Mouse (Mus musculus) layer of hippocampus, postnatal 14 days (tissue): ENCODE results near the gene Lgals4. TPM values are rescaled to one million over a fixed set of nuclear protein-coding genes. Genes with fewer than 3 reads are reported as not detected.

Experiments
- DNase-seq, 2 experiments: peaks; one replicate each; pipeline ENCODE4 v3.0.0; 2021 to 2022; ENCODE audit warnings: low spot score in 2 of 2, mixed read lengths in 1 of 2
- long read RNA-seq, 2 experiments: library from polyadenylated mRNA; stranded (forward); transcript quantifications; one replicate each; pipeline ENCODE4 v2.0.0; 2021
- total RNA-seq, 2 experiments: library from RNA; stranded (reverse); gene quantifications; 2 replicates each; pipeline ENCODE4 v1.2.3; 2021

Gene Lgals4
- total RNA-seq: 1 to 10 TPM; 3.9 to 4.2 TPM
- long read RNA-seq, experiment 1, partial matches to known transcripts: 0 of 1 reads
- long read RNA-seq, experiment 1, other reads (novel, unspliced or antisense): 1 of 1 reads
- long read RNA-seq, experiment 2: 0 reads

- no peak for DNase-seq
These were observed at the start of gene Lgals4 for GRCm38 (mm10) chr7:28833723-28834347. Lgals4 (plus strand) TSS chr7:28833854.

GRCm38 (mm10) chr7:28785161-28785560 lies 48.5 kb upstream of the Lgals4 start:
- DNase-seq: no peak

- DNase-seq: no peak
These were observed 45.8 kb upstream of the Lgals4 start for GRCm38 (mm10) chr7:28787884-28788283.

GRCm38 (mm10) chr7:28788307-28789195 lies 45.1 kb upstream of the Lgals4 start, which contains the start of gene Rinl:
Rinl (plus strand) TSS chr7:28788969.
- no peak for DNase-seq

DNA sequence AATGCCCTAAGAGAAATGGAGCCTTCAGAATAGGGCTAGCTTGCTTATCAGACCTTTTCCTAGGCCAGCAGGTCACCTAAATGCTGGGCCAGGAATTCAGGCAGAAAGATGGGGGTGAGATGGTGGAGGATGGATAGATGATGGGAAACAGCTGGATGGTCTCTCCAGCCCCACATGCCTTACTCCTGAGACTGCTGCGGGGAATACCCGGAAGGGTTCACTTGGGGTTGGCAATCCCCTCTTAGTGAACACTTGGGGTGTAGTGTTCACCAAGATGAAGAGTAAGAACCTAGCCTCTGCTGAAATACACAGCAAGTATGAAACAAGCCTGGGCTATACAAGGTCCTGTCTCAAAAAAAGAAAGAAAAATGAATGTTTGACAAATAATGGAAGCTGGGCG lies 44.4 kb upstream of the Lgals4 start:
- no peak for DNase-seq

GRCm38 (mm10) chr7:28790066-28790806 lies 43.4 kb upstream of the Lgals4 start:
- no peak for DNase-seq

- DNase-seq: no peak
These were observed 41.9 kb upstream of the Lgals4 start for GRCm38 (mm10) chr7:28791706-28792105.

- DNase-seq: no peak
These were observed 41.1 kb upstream of the Lgals4 start for GRCm38 (mm10) chr7:28792391-28793185.

DNA sequence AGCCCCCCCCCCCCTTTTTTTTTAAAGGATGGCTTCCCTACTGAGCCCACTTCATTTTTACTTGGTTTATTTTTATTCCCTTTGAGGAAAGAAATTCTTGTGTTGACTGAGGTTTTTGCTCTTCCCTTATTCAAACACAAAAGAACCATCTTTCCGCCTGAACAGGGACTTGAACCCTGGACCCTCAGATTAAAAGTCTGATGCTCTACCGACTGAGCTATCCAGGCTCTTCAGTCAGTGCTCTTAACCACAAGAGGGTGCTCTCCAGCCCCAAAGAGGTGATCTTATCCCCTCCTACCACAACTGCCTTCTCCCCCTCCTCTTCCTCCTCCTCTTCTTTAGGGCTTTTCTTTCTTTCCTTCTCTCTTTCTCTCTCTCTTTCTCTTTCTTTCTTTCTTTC lies 39.8 kb upstream of the Lgals4 start:
- DNase-seq: no peak

GRCm38 (mm10) chr7:28794496-28794895 lies 39.2 kb upstream of the Lgals4 start:
- no peak for DNase-seq

- no peak for DNase-seq
These were observed 37.8 kb upstream of the Lgals4 start for GRCm38 (mm10) chr7:28795832-28796231.

GRCm38 (mm10) chr7:28796562-28796975 lies 37.1 kb upstream of the Lgals4 start:
- DNase-seq: peak; percentile 65 to 68

GRCm38 (mm10) chr7:28799994-28800393 lies 33.7 kb upstream of the Lgals4 start:
- no peak for DNase-seq

GRCm38 (mm10) chr7:28801451-28801850 lies 32.2 kb upstream of the Lgals4 start:
- DNase-seq: no peak

DNA sequence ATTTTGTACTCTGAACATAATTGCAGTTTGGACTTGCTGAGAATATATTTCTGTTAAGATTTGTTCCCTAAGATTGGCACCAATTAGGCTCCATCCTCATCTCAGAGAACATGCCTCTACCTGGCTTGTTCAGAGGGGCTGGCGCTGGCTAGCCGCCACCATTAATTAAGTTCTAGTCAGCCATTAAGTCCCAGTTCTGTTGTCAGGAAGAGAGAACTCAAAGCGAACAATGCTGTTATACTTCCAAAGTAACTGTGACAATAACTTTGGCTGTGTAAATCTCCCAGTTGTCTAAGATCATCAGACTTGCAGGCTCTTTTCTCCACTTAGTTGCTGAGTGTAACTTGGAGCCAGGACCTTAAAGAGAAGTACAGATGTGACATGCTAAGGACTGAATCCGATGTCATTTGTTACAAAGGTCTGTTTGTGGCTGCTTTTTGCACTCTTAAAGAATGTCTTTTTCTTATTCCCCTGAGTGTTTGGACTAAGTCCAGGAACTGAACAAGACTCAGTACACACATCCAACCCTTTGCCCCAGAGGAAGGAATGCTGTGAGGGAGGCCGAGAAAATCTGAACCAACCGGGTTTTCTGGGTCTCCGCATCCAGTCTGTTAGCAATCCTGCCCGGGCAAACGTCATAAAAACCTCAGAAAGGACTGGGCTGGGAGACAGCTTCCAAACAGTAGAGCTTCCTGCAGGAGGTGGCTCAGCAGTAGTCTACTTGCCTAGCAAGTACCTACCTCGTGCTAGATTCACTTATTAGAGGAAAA lies 31.6 kb upstream of the Lgals4 start:
- no peak for DNase-seq

DNA sequence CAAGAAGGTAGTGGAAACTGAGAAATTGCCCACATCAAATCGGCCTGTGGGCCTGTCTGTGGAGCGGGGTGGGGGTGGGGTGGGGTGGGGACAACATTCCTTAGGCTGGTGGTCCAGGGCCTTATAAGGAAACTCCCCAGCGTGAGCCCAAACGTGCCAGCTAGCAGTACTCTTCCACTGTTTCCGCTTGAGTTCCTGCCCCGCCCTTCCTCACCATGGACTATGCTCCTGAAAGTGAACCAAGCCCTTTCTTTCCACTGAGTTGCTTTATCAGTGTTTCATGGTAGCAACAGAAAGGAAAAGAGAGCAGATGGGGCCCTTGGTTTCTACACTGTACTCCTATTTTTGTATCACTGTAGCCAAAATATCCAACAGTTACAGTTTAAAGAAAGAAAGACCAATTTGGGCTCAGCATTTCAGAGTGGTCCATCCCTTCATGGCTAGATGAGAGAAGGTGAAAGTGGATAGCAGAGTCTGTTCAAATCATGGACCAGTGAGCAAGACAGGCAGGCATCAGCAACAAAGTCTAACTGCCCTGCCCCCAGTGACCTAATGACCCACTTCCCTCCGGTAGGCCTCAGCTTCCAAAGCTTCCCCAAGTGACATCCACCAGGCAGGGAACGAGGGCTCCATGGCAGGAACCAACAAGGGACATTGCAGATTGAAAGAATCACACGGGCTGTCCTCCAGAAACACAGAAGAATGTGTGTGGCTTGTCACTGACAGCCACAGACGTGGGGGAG lies 30.6 kb upstream of the Lgals4 start:
- no peak for DNase-seq

DNA sequence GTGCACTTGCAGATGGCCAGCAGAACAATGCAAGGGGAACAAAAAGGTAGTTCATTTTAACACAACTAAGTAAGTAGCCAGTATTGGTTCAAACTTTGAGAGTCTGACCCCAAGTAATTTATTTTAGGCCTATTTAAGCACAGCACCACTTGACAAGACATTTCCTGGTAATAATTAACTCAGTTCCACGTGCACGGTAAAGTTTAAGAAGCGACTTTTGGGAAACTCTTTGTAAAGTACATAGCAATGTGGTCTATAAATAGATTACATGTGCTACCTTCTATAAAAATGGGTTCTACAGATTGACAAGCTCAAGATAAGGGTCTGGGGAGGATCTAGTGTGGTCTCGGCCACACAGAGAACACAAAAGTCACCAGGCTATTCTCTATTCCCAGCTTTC lies 29.9 kb upstream of the Lgals4 start:
- no peak for DNase-seq

GRCm38 (mm10) chr7:28806869-28807268 lies 26.8 kb upstream of the Lgals4 start:
- no peak for DNase-seq

GRCm38 (mm10) chr7:28807641-28808220 lies 25.9 kb upstream of the Lgals4 start:
- DNase-seq: no peak
